ENCODE assay signal across 1 mouse cellular context in genomic region chr4:155508614-155509013, GRCm38 (mm10).
TF ChIP-seq lines count a peak whose summit lies in the region.

No protein-coding gene starts in this region.

TF ChIP-seq in CH12.LX, 34 proteins besides CTCF, POLR2A, EP300 and RAD21:
- TF ChIP-seq ZKSCAN1 (IDR thresholded peaks at IDR 0.05; ENCODE audit: borderline replicate concordance, low read depth, low read length) (no peak), CHD1 (IDR thresholded peaks at IDR 0.05; ENCODE audit: low read depth, low read length) (no peak), JUND (conservative IDR thresholded peaks at IDR 0.05; ENCODE audit: low read depth, low read length) (peak; percentile 94), JUN (IDR thresholded peaks at IDR 0.05; ENCODE audit: insufficient read depth, low read depth, low read length) (peak; percentile 88), MEF2A (IDR thresholded peaks at IDR 0.05; ENCODE audit: borderline replicate concordance, low read depth, low read length) (peak; percentile 46; the same call in 1 of the 2 replicates), IRF4 (IDR thresholded peaks at IDR 0.05; ENCODE audit: low read depth, low read length) (peak; percentile 97), CHD2 (IDR thresholded peaks at IDR 0.05; ENCODE audit: low read length) (no peak), MAFK (IDR thresholded peaks at IDR 0.05; ENCODE audit: insufficient replicate concordance, low read length) (no peak), TBP (conservative IDR thresholded peaks at IDR 0.05; ENCODE audit: low read depth, low read length) (no peak), ETS1 (conservative IDR thresholded peaks at IDR 0.05; ENCODE audit: low read depth, low read length) (peak; percentile 46; the same call in 1 of the 2 replicates)
